Mouse (Mus musculus): ENCODE measurements around the gene Ctnnd2. TPM values are rescaled to one million over a fixed set of nuclear protein-coding genes. Genes with fewer than 3 reads are reported as not detected.

Gene Ctnnd2
- total RNA-seq, 4 experiments from 2014 or later = 232 to 241 (median 238) TPM

- no peak for DNase-seq (ENCODE audit: low spot score in 2 of 2)
Observed at GRCm38 (mm10) chr15:31063734-31064133, 891.3 kb downstream of the Ctnnd2 start.

GRCm38 (mm10) chr15:31068127-31068526 is 895.7 kb downstream of the Ctnnd2 start:
- no peak for DNase-seq (ENCODE audit: low spot score in 2 of 2)

- DNase-seq (ENCODE audit: low spot score in 2 of 2) = no peak
Observed at GRCm38 (mm10) chr15:31070311-31070710, 897.9 kb downstream of the Ctnnd2 start.

Data from left cerebral cortex, adult 8-10 months (tissue).